Mouse (Mus musculus): ENCODE measurements around the gene Prnd. TPM values are rescaled to one million over a fixed set of nuclear protein-coding genes. Genes with fewer than 3 reads are reported as not detected.

Gene Prnd
- total and polyA plus RNA-seq, 3 experiments, result 0.76 to 11.4 (median 5.6) TPM

GRCm38 (mm10) chr2:131933598-131933997 lies 17.1 kb upstream of the Prnd start:
- no peak overlapping the region for H3K27ac ChIP-seq (ENCODE audit: insufficient read depth, low read depth)
- no peak overlapping the region for H3K4me2 ChIP-seq (ENCODE audit: insufficient read depth, low read depth, poor library complexity, severe bottlenecking)
- H3K4me3 ChIP-seq (replicated peaks in 1 of 3; ENCODE audit: low read depth in 2 of 3, low read length in 2 of 3, poor library complexity in 1 of 3), result no peak overlapping the region
- H3K4me1 ChIP-seq (ENCODE audit: control insufficient read depth in 1 of 2, insufficient read depth in 2 of 2), result peaks cover 5 to 29% of the 10 kb centered on the region in 2 experiments; a peak in 3 of 4 replicates
- dilution Hi-C loops (cut with MboI; ENCODE audit: extremely low pct_ligation_motif_present, extremely low pct_unique_long_range_greater_than_20kb, low sequenced_read_pairs) (no loop called here), in situ Hi-C loops (cut with MboI; ENCODE audit: low pct_ligation_motif_present, low pct_unique_long_range_greater_than_20kb, low sequenced_read_pairs) (loop anchor here (25.0 kb wide), 1 partner anchor 396 kb away; no protein-coding TSS in a partner anchor)
- no peaks in the 10 kb centered on the region for H3K9me3 ChIP-seq (replicated peaks; ENCODE audit: low read length)
- no peaks in the 10 kb centered on the region for H3K27me3 ChIP-seq (replicated peaks)
- H3K79me2 ChIP-seq (replicated peaks; ENCODE audit: control insufficient read depth, extremely low read depth, insufficient read depth, poor library complexity, severe bottlenecking), result no peaks in the 10 kb centered on the region
- no peak for TF ChIP-seq POLR2A (IDR thresholded peaks at IDR 0.05; ENCODE audit: low read depth, low read length)
- TF ChIP-seq TCF12 (IDR thresholded peaks at IDR 0.05; ENCODE audit: low read depth, low read length), result no peak
- TF ChIP-seq MAZ (IDR thresholded peaks at IDR 0.05; ENCODE audit: low read depth, low read length), result no peak
- TF ChIP-seq E2F4 (IDR thresholded peaks at IDR 0.05; ENCODE audit: insufficient replicate concordance, low read depth, low read length), result no peak
- no peak for TF ChIP-seq NRF1 (IDR thresholded peaks at IDR 0.05; ENCODE audit: low read depth, low read length)
- no peak for TF ChIP-seq ZNF384 (IDR thresholded peaks at IDR 0.05; ENCODE audit: low read depth, low read length)
- no peak for TF ChIP-seq PAX5 (IDR thresholded peaks at IDR 0.05; ENCODE audit: low read length)
- TF ChIP-seq JUN (IDR thresholded peaks at IDR 0.05; ENCODE audit: insufficient read depth, low read depth, low read length), result no peak
- no peak for TF ChIP-seq MAX (IDR thresholded peaks at IDR 0.05; ENCODE audit: low read length)
- no peak for TF ChIP-seq POLR2AphosphoS2 (IDR thresholded peaks at IDR 0.05; ENCODE audit: low read depth, low read length)
- TF ChIP-seq MYC (IDR thresholded peaks at IDR 0.05; ENCODE audit: low read depth, low read length), result no peak
- no peak for TF ChIP-seq CHD1 (IDR thresholded peaks at IDR 0.05; ENCODE audit: low read depth, low read length)
- no peak for TF ChIP-seq ZMIZ1 (IDR thresholded peaks at IDR 0.05; ENCODE audit: low read depth, low read length)
- no peak for TF ChIP-seq BHLHE40 (IDR thresholded peaks at IDR 0.05; ENCODE audit: low read depth, low read length)
- TF ChIP-seq GABPA (IDR thresholded peaks at IDR 0.05; ENCODE audit: insufficient replicate concordance, low read depth, low read length), result no peak
- no peak for TF ChIP-seq CHD2 (IDR thresholded peaks at IDR 0.05; ENCODE audit: low read length)
- TF ChIP-seq ZC3H11A (IDR thresholded peaks at IDR 0.05; ENCODE audit: low read depth, low read length), result no peak
- no peak for DNase-seq (ENCODE audit: extremely low read depth)
- no peak overlapping the region for H3K9ac ChIP-seq (ENCODE audit: insufficient read depth, low read depth)
- peaks cover 3 to 5% of the 10 kb centered on the region in 2 experiments for H3K36me3 ChIP-seq (replicated peaks in 1 of 2; ENCODE audit: control insufficient read depth in 1 of 2, insufficient read depth in 1 of 2, low read length in 1 of 2)

- H3K4me1 ChIP-seq (ENCODE audit: control insufficient read depth in 1 of 2, insufficient read depth in 2 of 2), result peaks cover 6 to 36% of the 10 kb centered on the region in 2 experiments; a peak in 3 of 4 replicates
- H3K36me3 ChIP-seq (replicated peaks in 1 of 2; ENCODE audit: control insufficient read depth in 1 of 2, insufficient read depth in 1 of 2, low read length in 1 of 2), result peaks cover 3 to 5% of the 10 kb centered on the region in 2 experiments
- dilution Hi-C loops (cut with MboI; ENCODE audit: extremely low pct_ligation_motif_present, extremely low pct_unique_long_range_greater_than_20kb, low sequenced_read_pairs), result no loop called here
These were observed 16.4 kb upstream of the Prnd start for GRCm38 (mm10) chr2:131934243-131934642.

More at GRCm38 (mm10) chr2:131934243-131934642, 16.4 kb upstream of the Prnd start:
- H3K9ac ChIP-seq (ENCODE audit: insufficient read depth, low read depth), result no peak overlapping the region
- no peak overlapping the region for H3K4me3 ChIP-seq (replicated peaks in 1 of 3; ENCODE audit: low read depth in 2 of 3, low read length in 2 of 3, poor library complexity in 1 of 3)
- no peaks in the 10 kb centered on the region for H3K79me2 ChIP-seq (replicated peaks; ENCODE audit: control insufficient read depth, extremely low read depth, insufficient read depth, poor library complexity, severe bottlenecking)
- DNase-seq (ENCODE audit: extremely low read depth), result no peak
- no peaks in the 10 kb centered on the region for H3K27me3 ChIP-seq (replicated peaks)
- TF ChIP-seq MAZ (IDR thresholded peaks at IDR 0.05; ENCODE audit: low read depth, low read length) (no peak), CHD1 (IDR thresholded peaks at IDR 0.05; ENCODE audit: low read depth, low read length) (no peak), JUND (conservative IDR thresholded peaks at IDR 0.05; ENCODE audit: low read depth, low read length) (no peak), CTCF (conservative IDR thresholded peaks at IDR 0.05 in 1 of 2, IDR thresholded peaks at IDR 0.05 in 1 of 2; ENCODE audit: low read depth in 2 of 2, low read length in 2 of 2) (no peak), PAX5 (IDR thresholded peaks at IDR 0.05; ENCODE audit: low read length) (no peak), TBP (conservative IDR thresholded peaks at IDR 0.05; ENCODE audit: low read depth, low read length) (no peak), NRF1 (IDR thresholded peaks at IDR 0.05; ENCODE audit: low read depth, low read length) (no peak), ZC3H11A (IDR thresholded peaks at IDR 0.05; ENCODE audit: low read depth, low read length) (no peak), GABPA (IDR thresholded peaks at IDR 0.05; ENCODE audit: insufficient replicate concordance, low read depth, low read length) (no peak), RCOR1 (conservative IDR thresholded peaks at IDR 0.05; ENCODE audit: low read depth, low read length) (no peak), MEF2A (IDR thresholded peaks at IDR 0.05; ENCODE audit: borderline replicate concordance, low read depth, low read length) (no peak)
- H3K9me3 ChIP-seq (replicated peaks; ENCODE audit: low read length), result no peaks in the 10 kb centered on the region
- in situ Hi-C loops (cut with MboI; ENCODE audit: low pct_ligation_motif_present, low pct_unique_long_range_greater_than_20kb, low sequenced_read_pairs), result loop anchor here (25.0 kb wide), 1 partner anchor 397 kb away; no protein-coding TSS in a partner anchor
- H3K27ac ChIP-seq (ENCODE audit: insufficient read depth, low read depth), result no peak overlapping the region
- no peak overlapping the region for H3K4me2 ChIP-seq (ENCODE audit: insufficient read depth, low read depth, poor library complexity, severe bottlenecking)

Data from CH12.LX (cell line).